Mouse (Mus musculus): ENCODE data around the gene Tent5c.

DNA sequence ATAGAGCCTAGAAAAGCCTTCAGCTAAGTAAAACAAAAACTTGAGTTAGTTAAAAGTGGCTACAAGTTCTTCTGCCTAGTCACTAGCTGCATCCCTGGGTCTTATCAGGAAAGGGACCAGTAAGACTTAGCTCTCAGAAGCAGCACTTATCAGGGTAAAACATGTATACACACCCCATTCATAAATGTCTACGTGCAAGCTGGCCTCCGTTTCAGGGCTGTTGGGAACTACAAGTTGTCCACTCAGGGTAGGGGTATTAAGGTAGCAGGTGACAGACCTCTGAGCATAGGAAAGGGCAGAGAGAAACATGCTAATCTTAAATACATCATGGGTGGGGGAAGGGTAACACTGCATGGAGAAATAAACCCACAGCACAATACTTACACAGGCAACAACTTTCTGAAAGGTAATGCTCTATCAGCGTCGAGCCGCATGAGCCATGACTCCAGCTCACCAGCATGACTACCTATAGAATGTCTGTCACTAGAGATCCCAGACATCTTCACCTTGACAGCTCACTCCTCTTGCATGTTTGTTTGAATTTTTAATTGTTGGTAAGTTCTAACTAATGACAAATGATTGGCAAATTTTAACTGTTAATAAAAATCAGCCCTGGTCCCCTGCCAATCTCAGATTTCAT is 6.0 kb downstream of the Tent5c start:
- no peak for TF ChIP-seq CTCF (IDR thresholded peaks at IDR 0.05; ENCODE audit: insufficient read depth, low read depth, low read length)
- no peak for TF ChIP-seq POLR2A (IDR thresholded peaks at IDR 0.05; ENCODE audit: insufficient read depth, low read depth, low read length)
